Mouse (Mus musculus): ENCODE data around the gene Tbx18.

Tbx18 gene

DNA sequence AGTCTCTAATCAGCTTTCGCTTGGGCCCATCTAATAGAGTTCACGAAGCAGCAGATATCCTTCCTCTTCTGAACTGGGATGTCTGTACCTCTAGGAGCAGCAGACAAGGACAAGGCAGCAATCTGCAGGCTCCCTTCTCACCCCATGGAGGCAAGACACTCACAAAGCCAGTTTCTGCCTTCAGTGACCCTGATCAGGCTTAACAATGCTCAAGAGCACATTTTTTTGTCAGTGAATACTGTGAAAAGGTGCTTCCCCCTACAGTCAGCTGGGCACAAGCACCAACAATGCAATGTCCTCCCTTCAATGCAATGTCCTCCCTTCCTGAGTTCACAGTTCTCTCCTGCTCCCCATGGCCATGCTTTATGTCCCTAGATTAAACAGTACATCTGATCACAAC, 9.3 kb downstream of the Tbx18 start:
- intact Hi-C loops (cut with DNase I): no loop called here

DNA sequence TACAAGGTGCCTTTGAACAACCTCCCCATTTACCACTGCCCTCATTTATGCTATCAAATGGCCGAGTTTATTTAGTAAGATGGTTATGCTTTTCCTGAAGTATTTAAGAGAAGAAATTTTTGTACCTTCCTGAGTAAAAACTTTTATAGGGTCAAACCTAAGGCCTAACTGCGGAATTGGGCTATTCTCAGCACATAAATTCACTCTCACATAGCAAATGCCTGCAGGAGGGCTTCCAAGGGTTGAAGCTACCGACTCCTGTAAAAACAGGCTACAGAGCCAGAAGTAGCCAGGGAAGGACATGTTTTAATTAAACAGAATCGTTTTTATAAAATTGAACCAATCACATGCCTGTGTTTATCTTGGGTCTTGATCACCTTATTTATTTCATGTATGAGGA, 20.7 kb downstream of the Tbx18 start:
- intact Hi-C loops (cut with DNase I): no loop called here

DNA sequence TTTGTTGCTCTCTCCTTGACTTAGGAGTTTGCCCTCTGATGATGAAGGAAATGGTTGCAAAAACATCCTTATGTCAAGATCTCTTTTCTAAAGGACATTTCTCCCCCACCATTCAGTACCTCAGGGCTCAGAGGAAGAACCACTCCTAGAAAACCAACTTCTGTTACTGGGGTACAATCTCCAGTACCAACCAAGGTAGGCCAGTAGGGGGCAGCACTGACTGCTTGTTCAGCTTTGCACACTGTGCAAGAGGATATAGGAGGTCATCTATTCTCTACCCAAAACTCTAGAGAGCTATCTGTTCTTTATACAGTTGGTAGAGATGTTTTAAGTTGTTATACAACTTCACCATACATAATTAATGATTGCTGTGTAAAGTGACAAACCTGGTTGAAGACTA, 22.9 kb downstream of the Tbx18 start:
- intact Hi-C loops (cut with DNase I): loop anchor here (2.0 to 10.0 kb wide), 3 partner anchors 34 to 515 kb away; no protein-coding TSS in a partner anchor

DNA sequence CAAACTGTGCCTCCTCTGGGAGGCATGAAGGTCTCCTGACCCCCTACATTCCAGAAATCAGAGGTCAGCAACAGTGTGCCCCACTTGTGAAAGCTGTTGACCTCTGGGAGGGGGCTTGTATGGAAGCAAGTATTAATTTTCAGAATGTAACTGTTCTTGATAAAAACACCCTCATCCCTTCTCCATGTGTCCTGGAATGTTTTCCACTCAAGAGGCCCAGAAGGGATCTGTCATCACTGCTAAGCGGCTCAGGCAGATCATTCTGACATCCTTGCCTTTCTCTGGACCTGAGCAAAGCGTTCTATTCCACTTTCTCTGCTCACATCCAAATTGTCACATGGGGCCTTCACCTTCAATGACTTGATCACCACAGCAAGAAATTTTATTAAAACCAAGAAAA, 28.8 kb downstream of the Tbx18 start:
- intact Hi-C loops (cut with DNase I): loop anchor here (10.0 kb wide), 1 partner anchor 373 kb away; no protein-coding TSS in a partner anchor

DNA sequence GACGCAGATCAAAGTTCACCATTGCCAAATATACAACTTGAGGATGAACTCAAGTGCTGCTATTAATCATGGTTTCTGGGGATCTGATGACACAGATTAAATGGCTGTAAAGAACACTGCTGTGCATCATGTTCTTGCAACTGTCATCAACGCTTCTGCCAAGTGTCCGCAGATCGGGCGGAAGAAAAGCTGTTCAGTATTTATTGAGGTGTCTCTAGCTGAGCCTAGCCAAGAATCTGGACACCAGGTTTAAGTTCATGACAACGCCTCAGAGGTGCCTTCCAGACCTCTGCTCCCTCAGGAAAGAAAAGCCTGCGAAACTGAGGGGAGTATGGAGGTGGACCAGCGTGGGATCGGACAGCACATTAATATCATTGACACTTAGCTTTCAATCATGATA, 44.1 kb downstream of the Tbx18 start:
- intact Hi-C loops (cut with DNase I): no loop called here

DNA sequence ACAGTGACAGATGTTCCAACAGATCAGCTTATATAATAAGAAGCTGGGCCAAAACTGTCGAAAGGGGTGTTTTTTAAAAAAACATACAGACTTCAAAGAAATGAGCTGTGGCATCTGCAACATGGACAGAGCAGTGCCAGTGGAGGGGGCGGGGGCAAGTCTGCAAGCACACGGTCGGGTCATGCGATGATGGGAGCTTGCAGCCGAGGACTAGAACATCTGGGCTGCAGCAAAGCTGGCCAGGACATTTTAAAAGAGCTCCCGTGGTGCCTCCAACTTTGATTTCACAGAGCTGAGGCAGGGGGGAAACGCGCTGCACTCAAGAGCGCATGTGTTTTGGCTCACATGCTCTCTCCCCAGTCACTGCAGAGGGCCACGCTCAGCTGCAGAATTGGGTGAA, 48.8 kb downstream of the Tbx18 start:
- intact Hi-C loops (cut with DNase I): no loop called here
